Mouse (Mus musculus) lung, embryonic 14.5 days (tissue): ENCODE data around the gene Pold2. TPM values are rescaled to one million over a fixed set of nuclear protein-coding genes. Genes with fewer than 3 reads are reported as not detected.

Experiments
- ATAC-seq: fragments of 200-750 bp; cut with Nextera tagmentation; 2 replicates; pipeline ENCODE4 v1.8.0; 2017; ENCODE audit warnings: mild to moderate bottlenecking, moderate TSS enrichment, moderate library complexity; ENCODE audit not compliant: insufficient read depth
- DNase-seq: peaks from one replicate; pipeline ENCODE4 v3.0.0-alpha.2; 2015
- H3K27ac ChIP-seq: fragments of 300-500 bp; sonication (generic); 2 replicates; pipeline ENCODE4 v1.5.1; 2014; ENCODE audit warnings: low read depth, mild to moderate bottlenecking, moderate library complexity
- H3K27me3 ChIP-seq: fragments of 300-500 bp; sonication (generic); 2 replicates; pipeline ENCODE4 v1.6.1; 2014; ENCODE audit warnings: low read length, control low read depth; ENCODE audit not compliant: insufficient read depth
- H3K36me3 ChIP-seq: fragments of 300-500 bp; sonication (generic); 2 replicates; pipeline ENCODE4 v1.6.1; 2014; ENCODE audit warnings: control low read depth; ENCODE audit not compliant: insufficient read depth
- H3K4me1 ChIP-seq: fragments of 300-500 bp; sonication (generic); 2 replicates; pipeline ENCODE4 v1.6.1; 2014; ENCODE audit warnings: antibody characterized with exemption, control low read depth; ENCODE audit not compliant: insufficient read depth
- H3K4me2 ChIP-seq: fragments of 300-500 bp; sonication (generic); 2 replicates; pipeline ENCODE4 v1.6.1; 2014; ENCODE audit warnings: mild to moderate bottlenecking
- H3K4me3 ChIP-seq: fragments of 300-500 bp; sonication (generic); 2 replicates; pipeline ENCODE4 v1.5.1; 2014; ENCODE audit warnings: low read depth, low read length
- H3K9ac ChIP-seq: fragments of 300-500 bp; sonication (generic); 2 replicates; pipeline ENCODE4 v1.6.1; 2014
- H3K9me3 ChIP-seq: fragments of 300-500 bp; sonication (generic); 2 replicates; pipeline ENCODE4 v1.6.1; 2016; ENCODE audit warnings: low read depth, low read length, control low read depth
- CTCF ChIP-seq: IDR thresholded peaks from 2 replicates; pipeline ENCODE4 v1.5.1; 2016; ENCODE audit warnings: antibody characterized with exemption, low read depth
- WGBS: fragments of 180-500 bp; shearing (Covaris S2); extraction: QIAGEN DNeasy Blood & Tissue Kit; methylation state at CpG from one replicate; pipeline ENCODE4 v1.1.7; 2014; 5-methylcytosine and 5-hydroxymethylcytosine counted together
- polyA plus RNA-seq: library from polyadenylated mRNA; unstranded; fragments of >200 nt; fragmentation: Nextera tagmentation; extraction: Ambion mirVana; gene quantifications from 2 replicates; pipeline ENCODE4 v1.2.1, GENCODE M21; 2014

The Pold2 gene
- polyA plus RNA-seq, 1 experiment from 2014 or later: 156 TPM

DNA sequence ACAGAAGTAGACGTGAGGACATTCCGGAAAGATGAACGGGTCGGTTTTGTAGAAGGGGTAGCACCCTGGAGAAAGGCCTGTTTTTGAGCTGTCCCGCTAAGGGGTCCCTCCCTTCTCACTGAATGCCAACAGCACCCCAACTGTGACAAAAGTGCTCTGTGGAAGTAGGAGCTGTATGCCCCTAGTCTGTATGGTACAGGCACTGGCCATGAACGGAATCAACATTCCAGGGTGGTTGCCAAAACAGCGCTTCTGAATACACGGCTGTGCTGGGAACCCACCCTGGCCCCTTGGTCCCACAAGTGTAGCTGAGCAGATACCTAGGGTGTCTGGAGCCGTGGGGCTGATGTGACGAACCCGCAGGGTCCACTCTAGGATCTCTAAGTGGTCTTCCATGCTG lies 5.4 kb downstream of the Pold2 start:
- ATAC-seq: no peak
- H3K36me3 ChIP-seq: peaks cover 87% of the 10 kb centered on the region

DNA sequence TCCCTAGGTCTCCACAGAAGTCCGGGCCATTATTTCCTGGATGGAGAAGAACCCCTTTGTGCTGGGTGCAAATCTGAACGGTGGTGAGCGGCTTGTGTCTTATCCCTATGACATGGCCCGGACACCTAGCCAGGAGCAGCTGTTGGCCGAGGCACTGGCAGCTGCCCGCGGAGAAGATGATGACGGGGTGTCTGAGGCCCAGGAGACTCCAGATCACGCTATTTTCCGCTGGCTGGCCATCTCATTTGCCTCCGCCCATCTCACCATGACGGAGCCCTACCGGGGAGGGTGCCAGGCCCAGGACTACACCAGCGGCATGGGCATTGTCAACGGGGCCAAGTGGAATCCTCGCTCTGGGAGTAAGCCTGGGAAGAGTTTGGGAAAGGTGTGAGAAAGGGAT lies 8.0 kb downstream of the Pold2 start:
- no peaks in the 10 kb centered on the region for H3K9me3 ChIP-seq
- no peak for ATAC-seq
- no peak overlapping the region for H3K4me3 ChIP-seq
- H3K36me3 ChIP-seq: peaks cover 76% of the 10 kb centered on the region
- H3K4me2 ChIP-seq: no peak overlapping the region
- H3K27ac ChIP-seq: no peak overlapping the region
- H3K9ac ChIP-seq: no peak overlapping the region
- no peak for TF ChIP-seq CTCF
- H3K4me1 ChIP-seq: no peaks in the 10 kb centered on the region
- no peaks in the 10 kb centered on the region for H3K27me3 ChIP-seq
- 80% methylated on average over 16 of the region's 16 CpGs for WGBS
- DNase-seq: no peak

More for the DNA sequence above, 5.4 kb downstream of the Pold2 start:
- H3K27me3 ChIP-seq: no peaks in the 10 kb centered on the region
- DNase-seq: no peak
- no peak for TF ChIP-seq CTCF
- no peak overlapping the region for H3K27ac ChIP-seq
- no peaks in the 10 kb centered on the region for H3K9me3 ChIP-seq
- no peak overlapping the region for H3K4me2 ChIP-seq
- H3K9ac ChIP-seq: no peak overlapping the region
- 90% methylated on average over 11 of the region's 11 CpGs for WGBS
- H3K4me3 ChIP-seq: no peak overlapping the region
- H3K4me1 ChIP-seq: 0 out of 2 replicates have a peak, but pooled peaks cover 5% of the 10 kb centered on the region

DNA sequence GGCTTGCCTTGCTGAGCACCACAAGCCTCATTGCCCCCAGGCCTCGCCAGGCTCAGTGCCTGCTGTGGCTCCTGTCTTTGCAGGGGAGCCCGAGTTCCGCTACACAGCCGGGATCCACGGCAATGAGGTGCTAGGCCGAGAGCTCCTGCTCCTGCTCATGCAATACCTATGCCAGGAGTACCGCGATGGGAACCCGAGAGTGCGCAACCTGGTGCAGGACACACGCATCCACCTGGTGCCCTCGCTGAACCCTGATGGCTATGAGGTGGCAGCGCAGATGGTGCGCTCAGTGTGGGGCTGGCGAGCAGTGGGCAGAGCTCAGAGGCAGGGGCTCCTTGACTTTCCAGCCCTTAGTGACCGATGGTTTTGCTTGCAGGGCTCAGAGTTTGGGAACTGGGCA lies 8.8 kb downstream of the Pold2 start:
- no peak for TF ChIP-seq CTCF

DNA sequence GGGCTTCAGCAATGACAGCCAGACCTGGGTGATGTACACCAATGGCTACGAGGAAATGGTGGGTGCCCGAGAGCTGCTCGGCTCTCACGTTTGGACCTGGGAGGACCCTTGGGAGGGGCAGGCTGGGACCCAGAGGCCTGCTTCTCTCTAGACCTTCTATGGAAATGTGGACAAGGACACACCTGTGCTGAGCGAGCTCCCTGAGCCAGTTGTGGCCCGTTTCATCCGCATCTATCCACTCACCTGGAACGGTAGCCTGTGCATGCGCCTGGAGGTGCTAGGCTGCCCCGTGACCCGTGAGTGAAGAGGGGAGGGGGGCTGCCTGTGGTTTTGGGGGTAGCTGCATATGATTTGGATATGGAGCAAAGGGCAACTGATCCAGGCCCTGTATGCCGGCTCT lies 9.8 kb downstream of the Pold2 start:
- Histone ChIP-seq H3K4me1 (no peaks in the 10 kb centered on the region), H3K9me3 (no peaks in the 10 kb centered on the region), H3K4me2 (no peak overlapping the region), H3K9ac (no peak overlapping the region), H3K4me3 (no peak overlapping the region), H3K36me3 (peaks cover 62% of the 10 kb centered on the region), H3K27ac (no peak overlapping the region), H3K27me3 (no peaks in the 10 kb centered on the region)
- DNase-seq: no peak
- TF ChIP-seq CTCF: no peak
- ATAC-seq: no peak
- 86% methylated on average over 12 of the region's 12 CpGs for WGBS

More for the DNA sequence above, 8.8 kb downstream of the Pold2 start:
- Histone ChIP-seq H3K27me3 (no peaks in the 10 kb centered on the region), H3K4me1 (no peaks in the 10 kb centered on the region), H3K4me3 (no peak overlapping the region), H3K9me3 (no peaks in the 10 kb centered on the region), H3K27ac (no peak overlapping the region), H3K4me2 (no peak overlapping the region), H3K9ac (no peak overlapping the region), H3K36me3 (peaks cover 72% of the 10 kb centered on the region)
- ATAC-seq: no peak
- whole genome bisulfite sequencing: 93% methylated on average over 16 of the region's 16 CpGs
- no peak for DNase-seq

DNA sequence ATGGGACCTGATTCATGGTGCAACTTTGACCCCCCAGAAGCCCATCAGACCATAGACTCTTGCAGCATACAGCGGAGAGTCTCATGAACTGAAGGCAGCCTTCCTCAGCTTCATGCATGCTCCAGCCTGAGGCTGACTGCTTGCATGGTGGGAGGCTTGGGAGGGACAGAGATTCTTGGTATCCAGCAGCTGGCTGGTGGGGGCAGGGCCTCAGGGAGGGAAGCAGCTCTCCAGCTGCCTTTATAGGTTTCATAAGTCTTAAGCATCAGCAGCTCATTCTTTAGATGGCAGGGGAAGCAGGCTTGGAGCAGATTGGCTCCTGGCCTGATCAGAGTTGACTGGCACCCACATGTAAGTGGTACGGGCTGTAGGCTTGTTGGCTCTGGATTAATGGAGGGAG lies 10.9 kb downstream of the Pold2 start:
- no peak for DNase-seq
- Histone ChIP-seq H3K4me1 (no peaks in the 10 kb centered on the region), H3K9ac (no peak overlapping the region), H3K4me3 (no peak overlapping the region), H3K9me3 (no peaks in the 10 kb centered on the region), H3K27ac (no peak overlapping the region), H3K4me2 (no peak overlapping the region), H3K27me3 (no peaks in the 10 kb centered on the region), H3K36me3 (peaks cover 51% of the 10 kb centered on the region)
- ATAC-seq: no peak
- TF ChIP-seq CTCF: no peak
- 77% methylated on average over 2 of the region's 2 CpGs for WGBS

DNA sequence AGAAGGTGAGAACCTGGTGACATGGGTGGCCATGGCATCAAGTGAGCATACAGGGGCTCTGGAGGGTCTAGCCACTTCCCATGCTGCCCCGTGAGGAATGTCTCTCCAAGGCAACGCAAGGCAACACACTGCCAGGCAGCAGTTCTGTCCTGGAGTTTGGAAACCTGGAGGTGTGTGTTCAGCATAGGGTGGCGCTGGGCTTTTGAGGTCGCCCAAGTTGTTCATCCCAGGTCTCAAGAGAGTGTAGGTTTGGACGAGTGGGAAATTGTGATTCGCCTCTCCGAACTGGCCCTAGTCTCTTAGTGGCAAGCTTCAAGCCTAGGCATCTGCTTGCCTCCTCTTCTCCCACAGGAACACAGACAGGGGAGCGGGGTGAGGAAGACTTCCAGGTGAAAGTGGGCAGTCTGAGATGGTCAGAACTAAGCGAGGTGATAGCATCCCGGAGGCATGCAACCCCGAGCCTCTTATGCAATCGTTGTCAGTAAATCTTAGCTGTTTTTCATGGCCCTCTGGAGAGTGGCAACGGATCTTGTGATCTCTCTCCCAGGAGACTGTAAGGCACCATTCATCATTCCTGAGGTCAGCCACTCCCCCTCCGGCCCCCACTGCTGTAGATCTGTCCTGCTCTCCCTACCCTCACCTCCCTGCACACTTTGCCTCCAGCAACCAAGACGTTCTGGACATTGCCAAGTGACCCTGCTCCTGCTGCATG lies 15.5 kb downstream of the Pold2 start:
- Histone ChIP-seq H3K27me3 (no peaks in the 10 kb centered on the region), H3K36me3 (peaks cover 7% of the 10 kb centered on the region; the same call in 1 of the 2 replicates), H3K9ac (peak overlapping the region; percentile 59), H3K4me2 (peak overlapping the region; percentile 85), H3K4me1 (peaks cover 4% of the 10 kb centered on the region), H3K9me3 (no peaks in the 10 kb centered on the region), H3K27ac (no peak overlapping the region), H3K4me3 (peak overlapping the region; percentile 48)
- peak; percentile 40 for DNase-seq
- WGBS: 10% methylated on average over 15 of the region's 15 CpGs
- ATAC-seq: peak; percentile 57
- TF ChIP-seq CTCF: no peak

DNA sequence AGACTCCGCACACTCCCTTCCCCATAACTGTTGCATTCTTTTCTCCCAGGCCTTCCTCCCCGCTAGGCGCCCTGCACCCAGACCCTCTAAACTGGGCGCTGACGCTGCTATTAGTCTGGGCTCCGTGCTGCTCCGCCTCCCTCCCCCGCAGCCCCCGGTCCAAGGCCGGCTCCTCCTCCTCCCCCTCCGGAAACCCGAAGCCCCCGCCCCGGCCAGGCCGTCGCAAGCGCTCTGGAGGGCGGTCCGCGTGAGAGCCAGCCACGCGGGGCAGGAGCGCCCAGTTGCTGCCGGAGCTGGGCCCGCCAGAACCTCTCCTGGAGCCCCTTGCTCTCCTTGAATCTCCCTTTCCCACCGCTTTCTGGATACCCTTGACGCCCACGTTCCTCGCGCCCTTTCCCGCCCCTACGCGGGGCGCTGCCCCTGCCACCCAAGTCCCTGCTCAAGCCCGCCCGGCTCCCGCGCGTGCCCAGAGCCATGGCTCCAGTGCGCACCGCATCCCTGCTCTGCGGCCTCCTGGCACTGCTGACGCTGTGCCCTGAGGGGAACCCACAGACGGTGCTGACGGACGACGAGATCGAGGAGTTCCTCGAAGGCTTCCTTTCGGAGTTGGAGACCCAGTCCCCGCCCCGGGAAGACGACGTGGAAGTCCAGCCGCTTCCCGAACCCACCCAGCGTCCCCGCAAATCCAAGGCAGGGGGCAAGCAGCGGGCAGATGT lies 16.3 kb downstream of the Pold2 start, which contains the start of gene Aebp1:
TSS of gene Aebp1 (plus strand) at position 270 of the 716 bp plus-strand sequence.
- peak; percentile 76 for DNase-seq
- no peaks in the 10 kb centered on the region for H3K27me3 ChIP-seq
- H3K9me3 ChIP-seq: no peaks in the 10 kb centered on the region
- 0 out of 2 replicates have a peak, but pooled peaks cover 4% of the 10 kb centered on the region for H3K36me3 ChIP-seq
- TF ChIP-seq CTCF: no peak
- H3K9ac ChIP-seq: peak within 1 kb of the TSS; percentile 59
- peak; percentile 84 for ATAC-seq
- H3K27ac ChIP-seq: no peak within 1 kb of the TSS
- 1% methylated on average over 59 of the region's 59 CpGs for WGBS
- H3K4me1 ChIP-seq: peaks cover 4% of the 10 kb centered on the region
- peak within 1 kb of the TSS; percentile 85 for H3K4me2 ChIP-seq
- H3K4me3 ChIP-seq: peak within 1 kb of the TSS; percentile 48
